Mouse (Mus musculus): ENCODE measurements at regions not wholly inside any gene's neighbourhood (a gene's known extent, or its start where the extent isn't known, plus 50 kb on each side); places are given as distances from the start of the nearest gene placed in this dataset.

- DNase-seq (ENCODE audit: low spot score) (peak; percentile 43), ATAC-seq (ENCODE audit: low FRiP score) (0 out of 2 replicates have a peak, but pooled peaks have one; percentile 19)
- Histone ChIP-seq H3K9me3 (ENCODE audit: control insufficient read depth, low read length) (no peaks in the 10 kb centered on the region), H3K27me3 (ENCODE audit: control insufficient read depth, insufficient read depth, low read length) (no peaks in the 10 kb centered on the region), H3K4me2 (replicated peaks; ENCODE audit: low read depth, low read length) (no peak overlapping the region), H3K36me3 (ENCODE audit: control insufficient read depth, insufficient read depth, low read length) (no peaks in the 10 kb centered on the region), H3K9ac (ENCODE audit: low read depth, low read length) (no peak overlapping the region), H3K4me3 (ENCODE audit: low read depth, low read length) (no peak overlapping the region), H3K27ac (ENCODE audit: low read depth, low read length) (peak overlapping the region; percentile 8; the same call in 1 of the 2 replicates), H3K4me1 (replicated peaks; ENCODE audit: control insufficient read depth, insufficient read depth, low read length) (peaks cover 4% of the 10 kb centered on the region; the same call in 1 of the 2 replicates)
- 49% methylated on average over 11 of the region's 11 CpGs for WGBS
These were observed 58.2 kb upstream of the Glce start for GRCm38 (mm10) chr9:62180456-62181181.

- Histone ChIP-seq H3K4me1 (replicated peaks; ENCODE audit: control insufficient read depth, insufficient read depth, low read length) (no peaks in the 10 kb centered on the region), H3K4me3 (ENCODE audit: low read depth, low read length) (no peak overlapping the region), H3K9ac (ENCODE audit: low read depth, low read length) (no peak overlapping the region), H3K36me3 (ENCODE audit: control insufficient read depth, insufficient read depth, low read length) (no peaks in the 10 kb centered on the region), H3K9me3 (ENCODE audit: control insufficient read depth, low read length) (no peaks in the 10 kb centered on the region), H3K27me3 (ENCODE audit: control insufficient read depth, insufficient read depth, low read length) (no peaks in the 10 kb centered on the region), H3K4me2 (replicated peaks; ENCODE audit: low read depth, low read length) (no peak overlapping the region), H3K27ac (ENCODE audit: low read depth, low read length) (no peak overlapping the region)
- ATAC-seq (ENCODE audit: low FRiP score) (no peak), DNase-seq (ENCODE audit: low spot score) (no peak)
- WGBS, result 90% methylated on average over 7 of the region's 7 CpGs
These were observed 52.2 kb upstream of the Glce start for GRCm38 (mm10) chr9:62174651-62175050.
